Mouse (Mus musculus): ENCODE measurements around the gene Spock1. TPM values are rescaled to one million over a fixed set of nuclear protein-coding genes. Genes with fewer than 3 reads are reported as not detected.

Spock1 gene
- total RNA-seq, 2 experiments from 2014 or later = 269 to 303 TPM

DNA sequence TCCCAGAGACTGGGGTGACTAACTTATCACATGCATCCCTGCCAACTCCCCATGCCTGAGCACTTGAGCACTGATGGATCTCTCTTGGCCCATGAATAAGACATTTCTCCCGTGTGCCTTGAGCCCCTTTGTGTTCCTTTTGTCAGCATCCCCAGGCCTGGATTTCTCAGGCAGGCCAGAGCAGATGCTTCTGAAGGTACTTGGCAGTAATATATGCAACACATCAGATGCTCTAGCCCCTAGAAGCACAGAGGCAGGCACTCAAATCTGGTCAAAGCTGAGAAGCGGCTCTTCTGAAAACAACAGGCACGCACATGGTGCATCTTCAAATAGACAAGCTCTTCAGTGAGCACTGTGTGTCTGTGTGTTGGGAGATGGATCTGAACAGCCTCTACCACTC is 151.8 kb downstream of the Spock1 start:
- DNase-seq (ENCODE audit: low spot score in 2 of 2) = peak; percentile 23 to 46
- intact Hi-C loops (cut with DNase I) = no loop called here

- intact Hi-C loops (cut with DNase I) = no loop called here
- DNase-seq (ENCODE audit: low spot score in 2 of 2) = no peak
Observed at GRCm38 (mm10) chr13:57750831-57751230, 157.3 kb downstream of the Spock1 start.

GRCm38 (mm10) chr13:57744667-57745066 is 163.5 kb downstream of the Spock1 start:
- intact Hi-C loops (cut with DNase I) = no loop called here

GRCm38 (mm10) chr13:57741186-57741585 is 166.9 kb downstream of the Spock1 start:
- intact Hi-C loops (cut with DNase I) = no loop called here
- DNase-seq (ENCODE audit: low spot score in 2 of 2) = no peak

More at GRCm38 (mm10) chr13:57744667-57745066, 163.5 kb downstream of the Spock1 start:
- DNase-seq (ENCODE audit: low spot score in 2 of 2) = no peak

- no peak for DNase-seq (ENCODE audit: low spot score in 2 of 2)
- intact Hi-C loops (cut with DNase I) = no loop called here
Observed at GRCm38 (mm10) chr13:57740473-57740872, 167.7 kb downstream of the Spock1 start.

GRCm38 (mm10) chr13:57736060-57736459 is 172.1 kb downstream of the Spock1 start:
- DNase-seq (ENCODE audit: low spot score in 2 of 2) = no peak
- intact Hi-C loops (cut with DNase I) = no loop called here

DNA sequence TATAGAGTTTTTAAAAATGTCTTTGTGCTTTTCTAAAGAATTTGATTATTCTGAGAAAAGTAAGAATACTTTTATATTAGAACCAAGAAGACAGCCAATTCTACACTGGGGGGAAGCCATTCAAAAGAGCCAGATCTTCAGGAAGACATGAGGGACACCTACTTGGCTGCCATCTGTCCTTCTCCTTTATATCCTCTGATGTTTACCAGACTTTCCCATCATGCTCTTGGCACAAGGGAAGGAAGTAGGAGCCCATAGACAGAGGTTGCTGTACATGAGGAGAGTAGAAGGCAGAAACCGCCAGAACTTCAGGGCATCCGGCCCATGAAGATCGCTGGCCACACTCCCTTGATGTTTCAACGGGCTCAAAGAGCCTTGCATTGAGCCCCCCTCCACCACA is 173.6 kb downstream of the Spock1 start:
- DNase-seq (ENCODE audit: low spot score in 2 of 2) = no peak
- intact Hi-C loops (cut with DNase I) = no loop called here

DNA sequence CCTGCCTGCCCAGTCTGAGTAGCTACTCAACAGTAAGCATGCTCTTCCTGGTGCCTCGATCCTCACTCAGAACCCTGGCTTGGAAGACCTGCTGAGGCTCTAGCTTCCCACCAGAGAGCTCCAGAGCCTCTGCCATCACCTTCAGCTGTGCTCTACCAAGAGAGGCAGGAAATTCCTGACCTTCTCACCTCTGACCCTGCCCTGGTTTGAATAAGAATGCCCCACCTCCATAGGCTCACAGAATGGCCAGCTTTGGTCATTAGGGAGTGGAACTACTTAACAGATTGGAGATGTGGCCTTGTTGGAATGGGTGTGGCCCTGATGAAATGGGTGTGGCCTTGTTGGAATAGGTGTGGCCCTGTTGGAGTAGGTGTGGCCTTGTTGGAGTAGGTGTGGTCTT is 174.6 kb downstream of the Spock1 start:
- DNase-seq (ENCODE audit: low spot score in 2 of 2) = no peak
- intact Hi-C loops (cut with DNase I) = no loop called here

GRCm38 (mm10) chr13:57732251-57732650 is 175.9 kb downstream of the Spock1 start:
- DNase-seq (ENCODE audit: low spot score in 2 of 2) = no peak
- intact Hi-C loops (cut with DNase I) = no loop called here

DNA sequence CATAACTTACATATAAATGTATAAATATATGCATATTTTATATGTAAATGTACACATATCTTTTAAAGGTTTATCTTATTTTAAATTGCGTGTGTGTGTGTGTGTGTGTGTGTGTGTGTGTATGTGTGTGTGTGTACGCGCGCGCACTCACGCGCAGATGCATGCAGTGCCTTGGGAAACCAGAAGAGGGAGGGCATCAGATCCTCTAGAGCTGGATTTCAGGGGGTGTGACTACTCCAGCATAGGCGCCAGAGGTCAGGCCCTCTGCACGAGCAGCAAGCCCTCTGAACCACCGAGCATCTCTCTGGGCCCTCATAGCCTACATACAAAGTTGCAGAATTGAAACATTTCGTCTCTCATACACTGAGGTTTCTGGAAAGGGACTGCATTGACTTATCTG is 180.4 kb downstream of the Spock1 start:
- intact Hi-C loops (cut with DNase I) = no loop called here
- DNase-seq (ENCODE audit: low spot score in 2 of 2) = no peak

DNA sequence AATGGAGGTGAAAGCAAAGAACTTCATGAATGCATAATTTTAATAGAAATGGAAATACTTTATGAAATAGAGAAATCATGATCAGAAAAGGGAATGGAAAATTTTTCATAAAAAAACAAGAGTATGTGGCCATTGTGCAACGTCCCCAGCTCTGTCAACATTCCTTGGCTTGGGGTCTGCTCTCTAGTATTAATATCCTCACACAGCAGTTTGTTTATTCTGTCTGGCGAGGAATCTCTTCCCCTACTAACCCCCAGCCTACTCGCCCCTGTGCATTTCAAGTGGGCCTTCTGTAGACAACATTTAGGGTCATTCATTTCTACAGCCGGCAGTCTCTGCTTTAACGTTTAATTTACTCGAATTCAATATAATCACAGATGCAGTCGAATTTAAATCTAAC is 181.5 kb downstream of the Spock1 start:
- no peak for DNase-seq (ENCODE audit: low spot score in 2 of 2)
- intact Hi-C loops (cut with DNase I) = no loop called here

- no peak for DNase-seq (ENCODE audit: low spot score in 2 of 2)
- intact Hi-C loops (cut with DNase I) = loop anchor here (5.0 kb wide), 1 partner anchor 185 kb away; the partner anchor contains the start of gene Spock1
Observed at GRCm38 (mm10) chr13:57722329-57722936, 185.7 kb downstream of the Spock1 start.

- intact Hi-C loops (cut with DNase I) = loop anchor here (5.0 kb wide), 1 partner anchor 186 kb away; the partner anchor contains the start of gene Spock1
Observed at GRCm38 (mm10) chr13:57721524-57722279, 186.4 kb downstream of the Spock1 start.

DNA sequence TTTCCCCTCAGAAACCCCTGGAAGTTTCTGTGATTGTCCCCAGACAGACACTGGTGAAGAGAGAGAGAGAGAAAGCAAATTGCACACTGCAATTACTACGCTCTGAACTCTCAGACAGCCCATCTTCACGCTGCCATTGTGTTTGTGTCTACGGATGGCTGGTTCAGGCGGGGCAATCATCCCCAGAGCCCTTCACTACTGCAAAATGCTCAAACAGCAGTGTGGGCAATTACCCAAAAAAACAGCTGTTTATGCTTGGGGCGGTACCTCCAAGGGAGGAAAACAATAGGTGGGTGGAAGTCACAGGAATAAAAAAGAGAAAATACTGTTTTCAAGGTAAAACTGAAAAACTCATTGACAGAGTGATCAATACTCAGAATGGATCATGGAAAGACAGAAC is 190.0 kb downstream of the Spock1 start:
- intact Hi-C loops (cut with DNase I) = no loop called here
- DNase-seq (ENCODE audit: low spot score in 2 of 2) = no peak

More at GRCm38 (mm10) chr13:57721524-57722279, 186.4 kb downstream of the Spock1 start:
- DNase-seq (ENCODE audit: low spot score in 2 of 2) = peak; percentile 42 to 46

GRCm38 (mm10) chr13:57712910-57713309 is 195.2 kb downstream of the Spock1 start:
- DNase-seq (ENCODE audit: low spot score in 2 of 2) = no peak
- intact Hi-C loops (cut with DNase I) = no loop called here

- intact Hi-C loops (cut with DNase I) = no loop called here
- no peak for DNase-seq (ENCODE audit: low spot score in 2 of 2)
Observed at GRCm38 (mm10) chr13:57708425-57708824, 199.7 kb downstream of the Spock1 start.

GRCm38 (mm10) chr13:57702966-57703365 is 205.2 kb downstream of the Spock1 start:
- DNase-seq (ENCODE audit: low spot score in 2 of 2) = no peak
- intact Hi-C loops (cut with DNase I) = no loop called here

- DNase-seq (ENCODE audit: low spot score in 2 of 2) = no peak
- intact Hi-C loops (cut with DNase I) = no loop called here
Observed at GRCm38 (mm10) chr13:57696685-57697084, 211.4 kb downstream of the Spock1 start.

DNA sequence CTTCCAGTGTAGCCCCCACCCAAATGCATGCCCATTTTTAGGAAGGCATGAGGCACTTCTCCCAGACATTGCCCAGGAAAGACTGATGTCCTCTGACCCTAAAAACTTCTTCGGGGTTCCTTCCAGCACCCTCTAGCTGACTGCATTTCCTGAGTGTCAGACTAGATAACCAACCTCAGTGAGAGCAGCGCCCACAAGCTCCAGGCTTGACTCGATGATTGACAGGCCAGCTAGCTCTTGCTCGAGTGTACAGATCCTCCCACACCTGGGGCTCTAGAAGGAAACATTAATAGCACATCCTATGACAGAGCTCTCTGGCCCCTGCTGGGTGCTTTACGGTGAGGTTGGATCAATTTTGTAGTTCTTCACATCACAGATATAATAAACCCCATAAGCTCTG is 219.2 kb downstream of the Spock1 start:
- no peak for DNase-seq (ENCODE audit: low spot score in 2 of 2)
- intact Hi-C loops (cut with DNase I) = no loop called here

DNA sequence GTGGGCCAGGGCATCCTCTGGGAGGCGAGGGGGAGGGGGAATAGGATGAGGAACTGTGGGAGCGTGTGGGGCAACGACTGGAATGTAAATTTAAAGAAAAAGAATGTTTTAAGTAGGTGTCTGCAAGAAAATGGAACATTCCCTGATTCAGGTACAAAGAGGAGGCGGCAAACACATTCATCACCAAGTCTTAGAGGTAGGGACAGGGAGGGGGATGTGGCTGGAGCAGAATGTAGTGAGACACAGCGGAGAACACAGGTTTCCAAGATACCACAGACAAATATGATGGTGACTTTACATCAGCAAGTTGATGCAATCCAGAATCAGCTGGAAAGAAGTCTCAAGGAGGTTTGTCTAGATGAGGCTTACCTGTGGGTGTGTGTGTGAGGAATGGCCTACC is 221.7 kb downstream of the Spock1 start:
- DNase-seq (ENCODE audit: low spot score in 2 of 2) = peak in 1 of 2 experiments; percentile 32
- intact Hi-C loops (cut with DNase I) = no loop called here

DNA sequence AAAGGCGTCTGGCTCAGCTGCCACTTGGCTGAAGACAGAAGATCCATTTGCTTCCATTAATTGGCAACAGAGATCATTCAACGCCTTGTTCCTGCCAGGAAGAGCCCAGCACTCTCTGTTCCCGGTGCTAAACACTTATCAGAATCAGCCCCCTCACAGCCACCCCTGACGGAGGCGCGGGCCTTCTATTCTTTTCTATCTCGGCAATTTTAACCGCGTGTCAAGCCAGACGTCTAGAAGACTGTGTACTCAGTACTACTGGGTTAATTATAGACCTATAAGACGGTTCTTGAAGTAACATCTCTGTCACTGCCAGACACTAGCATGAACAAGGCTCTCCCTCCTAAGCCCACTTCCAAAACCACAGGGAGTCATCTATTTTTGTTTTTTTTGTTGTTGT is 222.9 kb downstream of the Spock1 start:
- intact Hi-C loops (cut with DNase I) = no loop called here
- peak in 1 of 2 experiments; percentile 38 for DNase-seq (ENCODE audit: low spot score in 2 of 2)
